Mouse (Mus musculus) kidney, postnatal 4 days (tissue): ENCODE measurements around the gene Rfwd3.
"Not testable (repeated sequence)": the region's sequence is repeated elsewhere in the genome, so short reads cannot be mapped to it uniquely, and the experiment has no call there.

Source experiments
- DNase-seq, 2 experiments: peaks; one replicate each; pipeline ENCODE4 v3.0.0; 2021; ENCODE audit warnings: mixed read lengths in 2 of 2

Gene Rfwd3

DNA sequence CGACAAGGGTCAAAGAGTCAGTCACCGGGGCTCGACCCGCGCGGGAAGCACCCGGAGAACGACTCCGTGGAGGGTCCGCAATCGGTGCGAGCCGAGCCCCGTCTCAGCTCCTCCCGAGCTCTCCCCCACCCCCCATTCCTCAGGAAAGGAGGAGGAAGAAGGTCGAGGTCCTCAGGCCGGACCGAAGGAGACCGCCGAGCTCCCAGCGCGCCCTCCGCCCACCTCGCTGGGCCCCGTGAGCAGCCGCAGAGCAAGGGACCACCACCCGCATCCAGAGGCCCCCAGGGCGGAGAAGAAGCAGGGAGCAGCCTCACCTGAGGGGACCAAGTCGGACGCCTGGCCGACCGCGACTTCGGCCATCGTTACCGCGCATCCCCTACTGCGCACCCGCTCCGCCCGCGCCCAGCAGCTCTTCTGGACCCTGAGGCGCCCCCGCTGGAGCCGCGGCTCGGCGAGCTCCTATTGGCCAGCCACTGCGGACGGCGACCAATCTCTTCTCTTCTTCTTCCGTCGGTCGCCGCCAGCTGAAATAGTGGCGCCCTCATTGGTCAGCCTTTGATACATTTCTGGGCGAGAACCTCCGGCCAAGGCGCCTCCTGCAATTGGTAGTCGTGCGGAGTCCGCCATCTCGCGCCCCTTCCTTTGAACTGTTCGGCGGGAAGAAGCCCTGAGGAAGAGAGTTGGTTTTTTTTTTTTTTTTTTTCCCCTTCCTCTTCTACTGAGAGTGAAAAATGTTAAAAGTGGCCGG, at the start of gene Rfwd3:
Rfwd3 (minus strand) TSS at position 402 of the 748 bp plus-strand sequence.
- peak; percentile 96 to 98 for DNase-seq

DNA sequence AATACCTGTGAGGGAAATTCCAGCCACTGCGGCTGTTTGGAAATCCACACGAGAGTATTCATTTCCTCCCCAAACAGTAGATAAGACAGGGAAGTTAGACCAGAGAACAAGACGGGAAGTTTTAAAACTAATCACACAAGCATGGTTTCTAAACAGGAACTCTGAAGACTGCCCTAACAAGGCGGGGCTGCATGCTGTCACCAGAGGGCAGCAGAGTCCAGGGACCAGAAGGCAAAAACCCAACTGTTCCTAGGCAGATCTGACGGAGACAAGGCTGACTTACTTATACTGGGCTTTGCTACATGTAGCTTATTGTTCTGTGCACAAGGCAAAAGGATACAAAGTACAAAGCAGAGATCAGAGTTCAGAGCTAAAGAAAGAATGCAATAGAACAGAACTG, 43.2 kb upstream of the Rfwd3 start:
- peak; percentile 92 for DNase-seq

DNA sequence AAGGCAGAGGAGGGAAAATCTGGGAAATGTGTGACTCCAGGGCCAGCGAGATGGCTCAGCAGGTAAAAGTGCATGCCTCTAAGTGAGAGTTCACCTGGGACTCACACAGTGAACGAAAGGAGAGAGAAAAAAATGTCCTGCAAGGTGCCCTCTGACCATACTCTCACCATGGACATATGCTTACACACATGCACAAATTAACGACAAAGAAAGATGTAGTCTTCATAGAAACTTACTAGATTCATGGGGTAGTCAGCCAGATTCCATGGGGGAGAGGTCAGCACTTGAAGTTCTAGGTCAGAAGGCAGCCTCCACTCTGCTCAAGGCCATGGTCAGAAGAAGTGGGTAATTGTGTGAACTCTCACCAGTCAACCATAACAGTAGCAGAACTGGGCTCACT, 40.2 kb upstream of the Rfwd3 start:
- no peak for DNase-seq

DNA sequence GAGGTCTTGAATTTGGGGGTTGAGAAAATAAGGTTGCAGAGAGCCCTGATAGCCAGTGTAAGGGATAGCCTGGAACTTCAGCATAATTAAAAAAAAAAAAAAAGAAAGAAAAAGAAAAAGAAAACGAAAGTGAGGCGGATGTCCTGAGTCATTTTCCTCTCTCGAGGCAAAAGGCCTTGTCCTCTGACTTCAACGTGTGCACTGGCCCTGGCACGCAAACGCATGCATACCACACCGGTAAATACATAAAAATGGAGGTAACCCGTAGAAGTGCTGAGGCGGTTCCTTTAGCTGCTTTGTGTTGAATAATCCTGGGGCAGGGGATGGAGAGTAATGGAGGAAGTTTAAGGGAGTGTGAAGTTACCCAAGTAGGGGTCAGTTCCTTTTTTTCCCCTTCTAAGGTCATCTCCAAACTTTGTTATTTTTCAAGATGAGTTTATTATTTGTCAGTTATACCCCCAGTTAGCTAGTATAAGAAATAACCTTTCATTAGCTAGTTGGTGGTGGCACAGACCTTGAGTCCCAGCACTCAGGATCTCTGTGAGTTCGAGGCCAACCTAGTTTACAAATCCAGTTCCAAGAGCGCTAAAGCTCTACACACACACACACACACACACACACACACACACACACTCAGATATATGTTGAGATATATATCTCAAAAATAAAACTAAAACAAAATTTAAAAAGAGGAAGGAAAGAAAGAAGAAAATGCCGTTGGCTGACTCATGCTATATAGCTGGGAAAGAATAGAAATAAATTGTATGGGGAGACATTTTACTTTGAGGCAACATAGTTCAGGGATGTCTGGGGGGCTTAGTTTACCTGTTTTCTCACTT, 38.6 kb upstream of the Rfwd3 start:
- DNase-seq = peak in 1 of 2 experiments; percentile 10

DNA sequence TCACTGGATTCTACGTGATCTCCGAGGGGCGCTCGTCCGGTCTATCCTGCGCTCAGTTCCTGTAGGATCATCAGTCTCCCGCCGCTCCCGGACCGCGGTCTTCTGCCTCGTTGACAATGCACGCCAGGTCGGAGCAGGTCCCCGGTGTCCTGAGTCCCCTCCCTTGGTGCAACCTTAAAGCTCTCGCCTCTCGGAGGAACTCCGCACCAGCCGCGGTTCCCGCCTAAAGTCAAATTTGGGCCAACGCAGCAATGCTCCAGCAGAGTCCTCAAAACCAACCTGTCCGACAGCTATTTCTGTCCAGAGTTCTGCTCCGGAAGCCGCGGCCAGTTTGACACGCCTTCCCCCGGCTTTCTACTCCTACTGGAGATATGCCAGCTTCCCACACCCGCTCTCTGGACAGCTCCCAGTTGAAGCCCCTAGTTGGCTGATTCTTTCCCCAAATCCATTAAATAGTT, 37.9 kb upstream of the Rfwd3 start, which contains the start of gene Mlkl:
Mlkl (minus strand) TSS at position 288 of the 458 bp plus-strand sequence.
- DNase-seq = peak; percentile 71 to 81

DNA sequence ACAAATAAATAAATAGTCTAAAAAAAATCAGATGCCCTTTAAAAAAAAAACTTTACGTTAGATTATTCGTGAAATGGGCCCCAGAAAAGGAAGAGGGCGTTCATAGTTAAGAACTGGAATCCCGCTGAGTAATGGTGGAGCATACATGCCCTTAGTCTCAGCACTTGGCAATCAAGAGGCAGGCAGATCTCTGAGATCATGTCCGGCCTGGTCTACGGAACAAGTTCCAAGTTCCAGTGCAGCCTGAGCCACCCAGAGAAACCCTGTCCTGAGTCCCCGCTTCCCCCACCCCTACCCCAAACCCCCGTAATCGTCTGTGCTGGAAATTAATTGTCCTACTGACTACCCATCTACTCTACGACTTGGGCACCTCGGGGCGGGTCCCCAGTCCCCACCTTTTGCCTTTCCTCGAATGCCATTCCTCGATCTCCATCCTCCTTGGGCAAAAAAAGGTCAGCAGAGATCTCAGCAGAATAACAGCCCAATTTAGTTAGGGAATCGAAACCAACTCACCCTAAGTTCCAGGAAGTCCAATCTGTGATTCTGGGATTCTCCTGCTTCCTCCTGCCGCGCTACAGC, 37.4 kb upstream of the Rfwd3 start:
- DNase-seq = no peak

DNA sequence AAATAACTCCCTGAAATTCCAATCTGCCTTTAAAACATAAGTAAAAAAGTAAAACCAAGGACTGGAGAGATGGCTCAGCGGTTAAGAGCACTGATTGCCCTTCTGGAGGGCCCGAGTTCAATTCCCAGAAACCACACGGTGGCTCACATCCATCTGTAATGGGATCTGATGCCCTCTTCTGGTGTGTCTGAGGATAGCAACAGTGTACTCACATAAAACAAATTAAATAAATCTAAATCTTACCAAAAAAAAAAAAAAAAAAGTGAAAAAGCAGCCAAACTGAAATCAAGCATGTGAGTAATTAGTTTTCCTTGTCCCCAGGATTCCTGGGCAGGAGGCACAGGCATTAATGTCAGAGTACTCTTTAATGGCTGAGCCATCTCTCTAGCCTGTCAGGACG, 36.7 kb upstream of the Rfwd3 start:
- no peak for DNase-seq

DNA sequence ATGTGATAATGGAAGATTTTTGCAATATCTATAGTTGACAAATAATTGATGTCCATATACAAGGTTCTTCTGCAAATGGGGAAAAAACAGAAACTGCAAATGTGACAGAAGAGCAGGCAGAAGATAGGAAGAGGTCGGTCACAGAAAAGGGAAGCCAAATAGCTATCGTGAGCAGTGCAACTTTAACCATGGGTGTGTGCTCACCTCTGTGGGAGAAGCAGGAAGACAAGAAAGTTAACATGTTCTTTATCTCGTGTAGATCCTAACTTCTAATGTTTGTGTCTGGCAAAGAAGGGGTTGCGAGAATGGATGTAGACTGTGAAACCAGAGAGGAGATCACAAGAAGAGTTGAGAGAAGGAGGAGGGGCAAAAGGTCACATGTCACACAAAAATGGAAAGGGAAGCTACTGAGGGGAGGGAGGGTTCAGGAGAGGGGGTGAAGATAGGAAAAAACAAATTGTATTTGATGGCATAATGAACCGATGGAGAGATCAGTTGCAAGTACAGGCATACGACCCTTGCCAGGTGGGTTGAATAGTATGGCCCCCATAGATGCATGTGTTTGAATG, 25.3 kb upstream of the Rfwd3 start:
- DNase-seq = no peak

DNA sequence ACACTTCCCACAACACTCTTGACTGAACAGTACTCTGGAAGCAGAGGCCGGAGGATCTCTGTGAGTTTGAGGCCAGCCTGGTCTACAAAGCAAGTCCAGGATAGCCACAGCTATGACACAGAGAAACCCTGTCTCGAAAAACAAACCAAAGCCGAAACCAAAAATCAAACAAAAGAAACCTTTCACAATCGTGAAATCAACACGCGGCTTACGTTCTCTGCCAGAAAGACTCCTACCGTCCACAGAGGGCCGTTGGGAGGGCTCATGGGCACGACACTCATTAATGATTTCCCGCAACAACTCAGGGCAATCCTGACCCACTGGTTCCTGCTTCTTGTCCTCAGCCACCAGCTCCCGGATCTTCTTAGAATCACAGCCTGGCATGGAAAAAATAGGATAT, 14.7 kb upstream of the Rfwd3 start:
- no peak for DNase-seq

DNA sequence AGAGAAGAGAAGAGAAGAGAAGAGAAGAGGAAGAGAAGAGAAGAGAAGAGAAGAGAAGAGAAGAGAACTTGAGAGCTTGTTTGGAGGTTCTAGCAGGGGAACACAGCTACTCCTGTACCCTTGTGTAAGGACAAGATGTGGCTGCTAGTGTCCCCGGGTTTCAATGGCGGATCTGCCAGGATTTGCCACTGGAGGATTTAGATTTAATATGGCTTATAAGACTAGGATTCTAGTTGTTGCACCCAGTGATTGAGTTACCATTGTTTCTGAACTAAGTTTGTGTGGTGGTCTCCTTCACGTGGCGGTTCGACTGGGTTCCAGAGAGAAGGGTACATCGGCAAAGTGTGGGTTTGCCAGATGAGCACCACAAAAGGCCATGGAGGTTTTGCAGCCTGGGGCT, 13.9 kb upstream of the Rfwd3 start:
- not testable (repeated sequence) for DNase-seq

DNA sequence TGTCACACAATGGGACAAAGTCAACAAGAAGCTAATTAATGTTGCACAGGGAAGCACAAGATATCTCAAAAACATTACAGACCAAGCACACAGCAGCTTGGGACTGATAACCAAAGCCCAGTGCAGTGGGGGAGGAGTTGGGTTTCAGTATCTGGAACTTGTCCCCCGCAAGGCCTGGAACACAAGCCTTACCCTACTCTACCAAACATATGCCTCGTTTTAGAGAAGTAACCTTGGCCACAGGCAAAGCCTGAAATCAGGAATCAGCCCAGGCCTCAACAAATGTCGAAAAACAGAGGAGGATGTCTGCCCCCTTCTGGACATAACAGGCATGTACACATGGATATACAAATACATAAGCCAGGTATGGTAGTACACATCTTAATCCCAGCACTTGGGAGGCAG, 12.7 kb upstream of the Rfwd3 start:
- DNase-seq = no peak

DNA sequence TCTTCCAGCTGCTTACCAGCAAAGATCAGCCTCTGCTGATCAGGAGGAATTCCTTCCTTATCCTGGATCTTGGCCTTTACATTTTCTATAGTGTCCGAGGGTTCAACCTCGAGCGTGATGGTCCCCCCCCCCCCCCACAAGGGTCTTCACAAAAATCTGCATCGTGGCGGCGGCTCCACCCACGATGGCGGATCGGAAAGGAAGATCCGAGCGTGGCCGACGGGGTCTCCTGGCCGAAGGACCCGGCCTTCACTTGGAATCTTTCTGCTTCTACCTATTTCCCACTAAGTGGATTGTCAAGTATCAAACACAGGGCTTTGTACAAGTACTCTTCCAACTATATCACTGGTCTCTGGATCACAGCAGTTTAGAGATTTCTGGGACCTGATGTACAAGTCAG, 10.0 kb upstream of the Rfwd3 start:
- not testable (repeated sequence) for DNase-seq

DNA sequence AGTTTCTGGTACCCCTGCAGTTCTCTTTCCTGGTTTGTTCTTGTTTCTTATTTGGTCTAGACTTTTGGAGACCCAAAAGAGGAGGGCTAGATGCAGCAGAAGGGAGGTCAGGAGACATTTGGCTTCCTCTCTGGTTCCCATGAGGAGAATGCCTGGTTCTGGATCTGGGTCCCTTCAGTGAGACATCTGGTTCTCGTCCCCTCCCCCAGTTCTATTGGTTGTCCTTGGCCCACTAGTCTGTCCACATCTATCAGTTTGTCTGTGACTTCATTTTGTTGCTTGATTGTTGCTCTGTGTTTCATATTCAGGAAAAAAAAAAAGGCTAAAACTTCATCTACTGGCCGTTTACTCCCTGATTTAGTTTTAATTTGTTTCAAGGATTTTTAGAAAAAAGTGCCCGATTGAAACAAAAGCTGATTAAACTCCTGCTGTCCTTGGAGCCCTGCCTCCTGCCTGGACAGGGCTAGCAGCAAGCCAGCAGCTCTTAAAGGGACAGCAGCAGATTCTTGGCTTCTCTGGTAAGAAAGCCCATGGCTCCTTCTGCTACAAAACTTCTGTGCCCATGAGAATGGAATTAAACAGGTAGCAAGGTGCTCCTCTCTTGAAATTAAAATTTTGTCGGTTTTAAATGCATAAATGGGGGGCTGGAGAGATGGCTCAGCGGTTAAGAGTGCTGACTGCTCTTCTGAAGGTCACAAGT, 5.2 kb upstream of the Rfwd3 start:
- DNase-seq = peak; percentile 17 to 49

DNA sequence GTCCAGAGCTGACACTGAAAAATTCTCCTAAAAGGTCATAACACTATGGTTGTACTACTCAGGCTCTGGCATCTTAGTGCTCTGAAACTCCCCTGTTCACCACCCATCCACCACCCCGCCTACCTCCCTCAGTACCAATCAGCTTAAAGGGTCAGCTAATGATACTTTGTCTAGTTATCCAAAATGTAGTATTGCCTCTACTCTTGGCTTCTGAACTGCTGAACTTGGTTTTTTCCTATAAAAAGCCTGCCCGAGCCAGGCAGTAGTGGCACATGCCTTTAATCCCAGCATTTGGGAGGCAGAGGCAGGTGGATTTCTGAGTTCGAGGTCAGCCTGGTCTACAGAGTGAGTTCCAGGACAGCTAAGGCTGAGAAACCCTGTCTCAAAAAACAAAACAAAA, 4.3 kb upstream of the Rfwd3 start:
- no peak for DNase-seq

DNA sequence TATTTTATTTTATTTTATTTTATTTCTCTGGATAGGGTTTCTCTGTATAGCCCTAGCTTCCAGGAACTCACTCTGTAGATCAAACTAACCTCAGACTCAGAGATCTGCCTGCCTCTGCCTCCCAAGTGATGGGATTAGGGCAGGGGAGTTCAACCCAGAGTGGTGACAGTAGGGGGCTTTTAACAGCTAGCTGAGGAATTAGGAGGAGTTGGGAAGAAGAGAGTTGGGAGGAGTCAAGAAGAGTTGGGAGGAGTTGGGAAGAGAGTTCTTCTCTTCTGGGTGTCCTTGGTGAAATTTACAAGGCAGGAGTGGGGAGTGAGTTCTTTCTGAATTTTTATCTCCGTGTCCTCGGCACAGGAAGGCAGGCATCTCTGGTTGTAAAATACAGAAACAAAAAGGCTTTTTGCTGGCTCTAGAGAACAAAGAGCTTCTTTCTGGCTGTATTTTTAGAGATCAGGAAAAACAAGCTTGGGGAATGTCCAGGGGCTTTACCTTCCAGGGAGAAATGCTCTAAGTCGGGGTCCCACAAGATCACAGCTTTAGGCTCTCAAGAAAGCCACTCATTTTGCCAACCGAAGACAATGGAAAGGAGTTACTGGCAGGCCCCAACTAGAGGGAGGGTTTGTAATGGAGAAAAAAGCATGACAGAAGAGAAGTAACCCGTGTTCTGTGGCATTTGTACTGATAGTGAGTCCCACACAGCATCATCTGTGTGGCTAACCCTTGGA, 3.2 kb upstream of the Rfwd3 start:
- DNase-seq = not testable (repeated sequence)

DNA sequence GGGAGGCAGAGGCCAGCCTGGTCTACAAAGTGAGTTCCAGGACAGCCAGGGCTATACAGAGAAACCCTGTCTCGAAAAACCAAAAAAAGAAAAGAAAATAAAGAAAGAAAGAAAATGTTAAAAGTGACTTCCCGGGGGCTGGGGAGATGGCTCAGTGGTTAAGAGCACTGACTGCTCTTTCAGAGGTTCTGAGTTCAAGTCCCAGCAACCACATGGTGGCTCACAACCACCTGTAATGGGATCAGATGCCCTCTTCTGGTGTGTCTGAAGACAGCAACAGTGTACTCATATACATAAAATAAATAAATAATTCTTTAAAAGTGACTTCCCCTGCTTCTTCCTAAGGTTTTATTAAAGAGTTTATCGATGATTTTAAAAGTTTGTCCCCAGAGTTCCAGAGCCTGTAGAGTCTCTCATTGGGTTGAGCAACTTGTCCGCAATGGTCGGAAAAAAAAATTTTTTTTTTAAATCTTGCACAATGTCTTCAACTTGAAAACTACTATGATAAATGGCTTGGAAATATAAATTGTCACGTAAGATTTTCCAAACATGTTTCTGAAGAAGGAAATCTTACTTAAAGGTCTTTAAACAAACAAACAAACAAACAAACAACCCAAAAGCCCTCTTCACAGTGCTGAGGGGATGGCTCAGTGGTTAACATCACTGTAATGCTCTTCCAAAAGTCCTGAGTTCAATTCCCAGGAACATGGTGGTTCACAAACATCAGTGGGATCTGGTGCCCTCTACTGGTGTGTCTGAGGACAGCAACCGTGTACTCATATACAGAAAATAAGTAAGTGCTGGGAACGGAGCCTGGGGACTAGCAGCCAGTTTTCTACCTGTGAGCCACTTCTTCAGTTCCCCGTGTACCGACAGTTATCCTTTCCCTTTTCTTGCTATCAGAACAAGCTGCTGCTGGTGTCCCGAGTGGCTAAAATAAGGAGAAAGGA, 850 bp upstream of the Rfwd3 start:
- peak; percentile 7 to 14 for DNase-seq

DNA sequence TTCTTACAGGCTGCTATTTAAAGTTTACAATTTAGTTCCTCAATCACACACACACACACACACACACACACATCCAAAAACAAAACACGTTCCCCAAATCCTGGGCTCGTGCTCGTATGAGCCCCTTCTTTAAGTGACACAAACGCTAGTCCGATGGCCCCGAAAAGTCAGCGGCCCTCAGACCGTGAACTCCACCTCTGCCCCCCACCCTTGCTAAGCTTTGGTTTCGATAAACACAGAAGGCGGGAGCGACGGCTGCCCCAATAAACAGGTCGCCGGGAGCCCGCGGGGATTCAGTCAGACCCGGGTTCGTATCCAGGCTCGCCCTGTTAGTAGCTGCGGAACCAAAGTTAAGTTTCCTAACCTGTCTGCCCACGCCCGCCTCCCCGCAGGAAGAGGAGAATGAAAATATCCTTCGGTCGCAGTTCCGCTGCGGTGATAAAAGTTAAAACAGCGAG, 630 bp downstream of the Rfwd3 start:
- DNase-seq = peak; percentile 70 to 78

DNA sequence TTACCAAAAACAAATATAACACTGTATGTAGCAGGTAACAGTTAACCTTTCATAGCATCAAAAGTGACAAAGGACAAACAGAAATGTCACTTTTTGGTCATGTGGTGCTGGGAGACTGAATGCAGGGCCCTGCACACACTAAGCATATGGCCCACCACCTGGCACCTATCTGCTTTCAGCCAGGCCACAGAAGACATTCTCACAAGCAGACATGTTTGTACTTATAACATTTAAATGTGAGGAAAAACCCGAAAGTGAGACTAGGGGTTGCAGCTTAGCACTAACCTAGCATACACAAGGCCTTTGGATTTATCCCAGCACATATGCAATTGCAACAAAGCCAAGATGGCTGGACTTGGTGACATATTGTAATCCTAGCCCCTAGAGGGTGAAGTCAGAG, 2.0 kb downstream of the Rfwd3 start:
- no peak for DNase-seq

DNA sequence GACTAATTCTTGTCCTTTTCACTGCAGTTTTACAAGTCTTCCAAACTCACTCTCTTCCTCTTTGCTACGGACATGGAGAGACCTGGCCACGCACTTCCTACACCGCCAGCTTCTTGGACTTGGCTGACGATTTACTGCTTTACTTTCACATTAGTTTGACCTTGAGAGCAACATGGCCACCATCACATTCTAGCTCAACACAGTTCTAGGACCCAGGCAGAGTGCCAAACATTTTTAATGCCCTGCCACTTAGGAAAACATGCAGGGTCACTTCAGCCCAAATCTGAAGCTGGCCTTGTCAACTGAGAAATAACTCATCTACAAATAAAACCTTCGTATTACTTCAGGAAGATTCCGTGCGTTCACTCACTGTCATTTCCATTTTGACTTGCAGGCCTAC, 8.3 kb downstream of the Rfwd3 start:
- peak; percentile 10 to 16 for DNase-seq

DNA sequence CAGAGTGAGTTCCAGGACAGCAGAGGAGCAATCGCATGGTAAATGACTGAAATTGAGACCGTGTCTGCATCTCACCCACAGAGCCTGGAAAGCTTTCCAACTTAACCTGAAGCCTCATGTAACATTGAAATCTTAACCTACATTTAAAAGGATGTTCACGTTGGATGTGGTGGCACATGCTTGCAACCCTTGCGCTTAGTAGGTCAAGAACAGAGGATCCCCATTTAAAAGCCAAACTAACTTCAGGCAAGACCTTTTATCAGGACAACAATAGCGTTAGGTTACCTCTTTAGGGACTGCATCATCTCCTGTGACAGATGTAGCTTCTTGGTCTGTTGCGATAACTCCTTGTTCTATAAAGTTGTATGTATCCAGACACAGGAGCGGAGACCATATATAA, 9.4 kb downstream of the Rfwd3 start:
- DNase-seq = no peak

DNA sequence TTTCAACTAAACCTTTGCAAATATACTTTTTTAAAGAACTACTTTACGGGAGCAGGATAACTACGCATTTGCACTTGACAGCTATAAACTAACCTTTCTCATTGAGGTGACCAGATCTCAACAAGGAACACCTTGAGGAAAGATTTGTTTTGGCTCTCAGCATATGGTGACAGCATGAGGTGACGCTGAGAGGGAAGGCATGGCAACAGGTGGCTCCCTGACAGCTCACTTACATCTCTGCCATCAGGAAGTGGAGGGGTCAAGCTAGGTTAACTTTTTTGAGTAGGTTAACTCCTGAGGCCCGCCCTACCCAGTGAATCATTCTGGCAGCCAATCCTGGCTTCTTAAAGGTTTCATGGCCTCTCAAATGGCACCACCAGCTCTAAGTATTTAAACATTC, 14.4 kb downstream of the Rfwd3 start:
- DNase-seq = no peak
